Mouse (Mus musculus): Measurements from ENCODE around the gene Pex26. TPM values are rescaled to one million over a fixed set of nuclear protein-coding genes. Genes with fewer than 3 reads are reported as not detected.

Pex26 gene
- polyA plus RNA-seq, 1 experiment: 13.6 TPM

DNA sequence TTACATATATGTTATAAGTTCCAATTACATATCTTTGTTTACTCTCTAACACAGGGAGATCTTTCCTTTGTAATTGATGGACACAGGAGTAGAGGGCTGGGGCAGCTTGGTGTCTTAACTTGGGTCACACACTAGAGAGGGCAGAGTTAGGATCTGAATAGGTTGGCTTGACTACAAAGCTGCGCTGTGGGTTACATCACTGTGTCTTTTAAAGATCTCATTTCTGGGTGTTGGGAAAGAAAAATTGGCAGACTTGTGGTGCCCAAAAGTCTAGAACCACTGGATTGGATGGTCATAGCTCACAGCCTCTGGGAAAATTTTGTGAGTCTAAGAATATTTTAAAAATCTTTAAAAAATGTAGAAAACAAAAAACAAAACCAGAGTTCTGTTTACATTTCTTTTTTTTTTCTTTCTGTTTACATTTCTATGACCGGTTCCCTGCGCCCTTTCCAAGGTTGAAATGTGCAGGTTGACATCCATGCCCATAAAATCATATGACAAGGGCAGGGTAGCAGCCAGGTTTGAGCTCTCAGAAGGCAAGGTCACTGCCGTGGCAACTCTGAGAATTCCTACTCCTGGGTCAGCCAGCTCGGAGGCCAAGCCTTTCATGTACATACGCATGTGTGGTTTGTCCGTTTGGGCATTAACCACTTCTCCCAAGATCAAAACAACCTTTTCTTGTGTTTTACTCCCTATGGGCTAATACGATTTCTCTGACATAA, 38.6 kb downstream of the Pex26 start:
- TF ChIP-seq CTCF (IDR thresholded peaks at IDR 0.05; ENCODE audit: extremely low read depth, insufficient read length, insufficient replicate concordance, low read depth, low read length) (no peak), POLR2A (IDR thresholded peaks at IDR 0.05; ENCODE audit: low read depth, low read length) (no peak)
- WGBS: 67% methylated on average over 8 of the region's 8 CpGs
- Histone ChIP-seq H3K27ac (ENCODE audit: insufficient read depth, low read depth, low read length) (no peak overlapping the region), H3K4me3 (ENCODE audit: low read depth, low read length) (no peak overlapping the region), H3K4me1 (ENCODE audit: control insufficient read depth, insufficient read depth, insufficient read length, low read length) (peaks cover 15% of the 10 kb centered on the region), H3K36me3 (ENCODE audit: control insufficient read depth, insufficient read depth, low read length) (no peaks in the 10 kb centered on the region), H3K27me3 (ENCODE audit: control insufficient read depth, insufficient read depth, low read length) (no peaks in the 10 kb centered on the region)

DNA sequence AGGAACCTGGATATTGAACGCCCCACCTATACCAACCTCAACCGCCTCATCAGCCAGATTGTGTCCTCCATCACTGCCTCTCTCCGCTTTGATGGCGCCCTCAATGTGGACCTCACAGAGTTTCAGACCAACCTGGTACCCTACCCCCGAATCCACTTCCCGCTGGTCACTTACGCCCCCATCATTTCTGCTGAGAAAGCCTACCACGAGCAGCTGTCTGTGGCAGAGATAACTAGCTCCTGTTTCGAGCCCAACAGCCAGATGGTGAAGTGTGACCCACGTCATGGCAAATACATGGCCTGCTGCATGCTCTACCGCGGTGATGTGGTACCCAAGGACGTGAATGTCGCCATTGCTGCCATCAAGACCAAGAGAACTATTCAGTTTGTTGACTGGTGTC, 39.5 kb downstream of the Pex26 start:
- Histone ChIP-seq H3K27me3 (ENCODE audit: control insufficient read depth, insufficient read depth, low read length) (no peaks in the 10 kb centered on the region), H3K4me3 (ENCODE audit: low read depth, low read length) (no peak overlapping the region), H3K4me1 (ENCODE audit: control insufficient read depth, insufficient read depth, insufficient read length, low read length) (peaks cover 14% of the 10 kb centered on the region), H3K36me3 (ENCODE audit: control insufficient read depth, insufficient read depth, low read length) (no peaks in the 10 kb centered on the region), H3K27ac (ENCODE audit: insufficient read depth, low read depth, low read length) (no peak overlapping the region)
- WGBS: 97% methylated on average over 14 of the region's 14 CpGs
- TF ChIP-seq POLR2A (IDR thresholded peaks at IDR 0.05; ENCODE audit: low read depth, low read length) (no peak), CTCF (IDR thresholded peaks at IDR 0.05; ENCODE audit: extremely low read depth, insufficient read length, insufficient replicate concordance, low read depth, low read length) (no peak)

DNA sequence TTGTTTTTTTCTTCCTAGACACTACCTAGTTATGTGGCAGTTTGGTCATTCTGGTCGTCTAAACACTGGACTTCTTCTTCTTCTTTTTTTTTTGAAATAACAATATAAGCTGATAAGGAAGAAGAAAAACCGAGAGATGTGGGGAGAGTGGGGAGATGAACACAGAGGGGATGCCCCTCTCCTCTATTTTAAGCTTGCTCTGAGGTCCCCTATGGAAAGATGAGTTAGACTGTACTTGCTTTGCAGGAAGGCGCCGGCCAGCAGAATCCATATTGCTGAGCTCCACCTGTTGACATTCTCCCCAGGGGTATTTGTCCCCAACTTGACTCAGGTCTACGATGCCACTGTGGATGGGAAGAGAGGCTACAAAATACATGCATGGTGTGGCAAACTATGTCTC, 40.6 kb downstream of the Pex26 start:
- H3K4me3 ChIP-seq (ENCODE audit: low read depth, low read length): no peak overlapping the region
- no peaks in the 10 kb centered on the region for H3K27me3 ChIP-seq (ENCODE audit: control insufficient read depth, insufficient read depth, low read length)
- TF ChIP-seq CTCF (IDR thresholded peaks at IDR 0.05; ENCODE audit: extremely low read depth, insufficient read length, insufficient replicate concordance, low read depth, low read length): no peak
- no peak for TF ChIP-seq POLR2A (IDR thresholded peaks at IDR 0.05; ENCODE audit: low read depth, low read length)
- H3K36me3 ChIP-seq (ENCODE audit: control insufficient read depth, insufficient read depth, low read length): no peaks in the 10 kb centered on the region
- H3K4me1 ChIP-seq (ENCODE audit: control insufficient read depth, insufficient read depth, insufficient read length, low read length): peaks cover 13% of the 10 kb centered on the region
- WGBS: 64% methylated on average over 5 of the region's 5 CpGs
- no peak overlapping the region for H3K27ac ChIP-seq (ENCODE audit: insufficient read depth, low read depth, low read length)

DNA sequence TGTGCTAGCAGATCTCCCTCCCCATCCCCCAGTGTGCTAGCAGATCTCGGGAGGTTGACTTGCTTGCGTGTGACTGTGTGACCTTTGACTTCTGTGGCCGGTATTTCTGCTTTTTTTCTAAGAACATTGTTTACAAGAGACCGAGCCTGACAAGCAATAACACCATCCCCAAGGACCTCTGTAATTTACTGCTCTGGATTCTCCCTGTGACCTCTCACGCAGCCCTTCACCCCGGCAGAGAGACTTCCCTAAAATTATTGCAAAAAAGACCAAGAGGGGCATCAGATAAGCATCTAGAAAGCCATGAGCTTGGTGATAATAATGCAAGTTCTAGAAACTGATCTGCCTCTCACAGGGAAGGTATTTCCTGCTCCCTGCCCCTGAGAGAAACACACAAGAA, 41.5 kb downstream of the Pex26 start:
- H3K27me3 ChIP-seq (ENCODE audit: control insufficient read depth, insufficient read depth, low read length): no peaks in the 10 kb centered on the region
- TF ChIP-seq CTCF (IDR thresholded peaks at IDR 0.05; ENCODE audit: extremely low read depth, insufficient read length, insufficient replicate concordance, low read depth, low read length) (no peak), POLR2A (IDR thresholded peaks at IDR 0.05; ENCODE audit: low read depth, low read length) (no peak)
- H3K27ac ChIP-seq (ENCODE audit: insufficient read depth, low read depth, low read length): no peak overlapping the region
- 15% methylated on average over 6 of the region's 6 CpGs for WGBS
- H3K36me3 ChIP-seq (ENCODE audit: control insufficient read depth, insufficient read depth, low read length): no peaks in the 10 kb centered on the region
- H3K4me3 ChIP-seq (ENCODE audit: low read depth, low read length): no peak overlapping the region
- peaks cover 13% of the 10 kb centered on the region for H3K4me1 ChIP-seq (ENCODE audit: control insufficient read depth, insufficient read depth, insufficient read length, low read length)

DNA sequence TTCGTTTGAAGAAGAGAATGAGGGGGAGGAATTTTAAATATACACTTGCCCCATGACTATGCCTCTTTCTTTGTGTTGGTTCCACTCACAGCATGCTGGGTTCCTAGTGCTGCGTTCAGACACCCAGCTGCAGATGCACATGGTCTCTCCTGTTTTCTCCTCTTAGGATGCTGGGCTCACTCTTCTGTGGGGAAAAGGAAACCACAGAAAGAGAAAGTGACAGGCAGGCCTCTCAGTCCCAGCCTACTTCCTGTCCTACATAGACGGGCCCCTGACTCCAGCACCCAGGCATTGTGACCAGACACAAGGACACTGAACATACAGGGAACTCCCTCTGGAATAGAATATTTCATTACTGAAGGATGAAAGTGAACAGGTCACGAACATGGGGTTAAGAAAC, 42.6 kb downstream of the Pex26 start:
- no peak overlapping the region for H3K4me3 ChIP-seq (ENCODE audit: low read depth, low read length)
- 56% methylated on average over 4 of the region's 4 CpGs for WGBS
- no peaks in the 10 kb centered on the region for H3K27me3 ChIP-seq (ENCODE audit: control insufficient read depth, insufficient read depth, low read length)
- TF ChIP-seq POLR2A (IDR thresholded peaks at IDR 0.05; ENCODE audit: low read depth, low read length): no peak
- H3K4me1 ChIP-seq (ENCODE audit: control insufficient read depth, insufficient read depth, insufficient read length, low read length): peaks cover 13% of the 10 kb centered on the region
- H3K27ac ChIP-seq (ENCODE audit: insufficient read depth, low read depth, low read length): peak overlapping the region; percentile 33; the same call in 1 of the 2 replicates
- H3K36me3 ChIP-seq (ENCODE audit: control insufficient read depth, insufficient read depth, low read length): no peaks in the 10 kb centered on the region

DNA sequence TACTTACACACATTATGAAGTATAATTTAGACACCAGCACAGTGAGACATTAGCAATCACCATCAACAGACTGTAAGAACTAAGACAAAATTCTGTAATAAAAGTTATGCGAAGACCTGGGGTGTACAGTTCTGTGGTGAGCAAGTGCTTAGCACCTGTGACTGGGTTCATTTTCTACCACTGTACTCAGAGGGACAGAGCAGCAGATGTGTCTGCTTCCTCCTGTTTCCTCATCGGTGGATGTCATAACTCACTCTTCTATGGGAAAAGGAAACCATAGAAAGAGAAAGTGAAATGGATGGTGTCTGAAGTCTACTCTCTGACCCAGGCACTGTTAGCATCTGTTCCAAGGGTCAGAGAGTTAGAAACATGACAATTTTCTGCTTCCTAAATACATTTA, 43.3 kb downstream of the Pex26 start:
- Histone ChIP-seq H3K4me1 (ENCODE audit: control insufficient read depth, insufficient read depth, insufficient read length, low read length) (peaks cover 13% of the 10 kb centered on the region), H3K36me3 (ENCODE audit: control insufficient read depth, insufficient read depth, low read length) (no peaks in the 10 kb centered on the region), H3K4me3 (ENCODE audit: low read depth, low read length) (no peak overlapping the region), H3K27ac (ENCODE audit: insufficient read depth, low read depth, low read length) (peak overlapping the region; percentile 33; the same call in 1 of the 2 replicates), H3K27me3 (ENCODE audit: control insufficient read depth, insufficient read depth, low read length) (no peaks in the 10 kb centered on the region)
- TF ChIP-seq CTCF (IDR thresholded peaks at IDR 0.05; ENCODE audit: extremely low read depth, insufficient read length, insufficient replicate concordance, low read depth, low read length) (no peak), POLR2A (IDR thresholded peaks at IDR 0.05; ENCODE audit: low read depth, low read length) (no peak)
- 33% methylated on average over 2 of the region's 2 CpGs for WGBS

DNA sequence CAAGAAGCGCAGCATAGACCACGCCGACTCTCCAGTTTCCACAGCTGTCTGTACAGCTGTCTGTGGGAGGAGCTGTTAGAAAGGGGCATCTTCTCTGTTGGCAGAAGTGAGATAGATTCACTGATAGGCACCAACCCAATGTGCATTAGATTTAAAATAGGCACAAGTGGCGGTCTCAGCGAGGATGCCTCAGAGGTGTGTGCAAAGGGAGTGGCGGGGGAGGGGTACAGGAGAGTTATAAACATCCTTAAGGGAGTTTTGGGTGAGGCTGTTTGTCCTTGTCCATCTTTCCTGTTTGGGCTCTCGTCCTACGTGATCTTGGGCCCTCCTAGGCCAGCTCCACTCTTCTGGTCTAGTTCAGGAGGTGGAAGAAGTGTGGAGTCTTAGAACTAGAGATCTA, 45.0 kb downstream of the Pex26 start:
- H3K27me3 ChIP-seq (ENCODE audit: control insufficient read depth, insufficient read depth, low read length): no peaks in the 10 kb centered on the region
- H3K27ac ChIP-seq (ENCODE audit: insufficient read depth, low read depth, low read length): no peak overlapping the region
- no peak for TF ChIP-seq POLR2A (IDR thresholded peaks at IDR 0.05; ENCODE audit: low read depth, low read length)
- no peak for TF ChIP-seq CTCF (IDR thresholded peaks at IDR 0.05; ENCODE audit: extremely low read depth, insufficient read length, insufficient replicate concordance, low read depth, low read length)
- H3K36me3 ChIP-seq (ENCODE audit: control insufficient read depth, insufficient read depth, low read length): no peaks in the 10 kb centered on the region
- H3K4me3 ChIP-seq (ENCODE audit: low read depth, low read length): no peak overlapping the region
- H3K4me1 ChIP-seq (ENCODE audit: control insufficient read depth, insufficient read depth, insufficient read length, low read length): peaks cover 13% of the 10 kb centered on the region
- 45% methylated on average over 8 of the region's 8 CpGs for WGBS

Data from small intestine, adult 2 months (tissue).